Mouse (Mus musculus) skeletal muscle tissue, adult 2 months (tissue): Measurements from ENCODE around the gene Cyp2a12.
"Not testable (repeated sequence)": the region's sequence is repeated elsewhere in the genome, so short reads cannot be mapped to it uniquely, and the experiment has no call there.

Source experiments
- DNase-seq: peaks from one replicate; pipeline ENCODE4 v3.0.0-alpha.2; 2012; ENCODE audit warnings: low read depth, low spot score

Cyp2a12 gene

DNA sequence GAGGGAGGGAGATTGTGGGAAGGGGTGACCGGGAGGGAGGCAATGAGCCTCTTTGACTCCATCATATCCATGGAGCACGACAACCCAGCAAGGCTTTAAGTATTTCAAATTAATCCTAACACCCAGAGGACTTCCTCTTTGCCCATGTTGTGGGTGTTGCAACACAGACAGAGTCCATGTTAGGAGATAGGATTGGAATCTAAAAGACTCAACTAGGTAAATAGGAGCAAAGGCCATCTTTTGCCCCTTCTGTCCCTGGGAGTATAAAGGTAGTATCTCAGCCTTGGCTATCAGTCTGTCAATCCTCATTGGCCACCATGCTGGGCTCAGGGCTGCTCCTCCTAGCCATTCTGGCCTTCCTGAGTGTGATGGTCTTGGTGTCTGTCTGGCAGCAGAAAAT lies at the start of gene Cyp2a12:
Gene Cyp2a12, plus strand, starts transcription at position 293 of the 400 bp plus-strand sequence.
- no peak for DNase-seq

DNA sequence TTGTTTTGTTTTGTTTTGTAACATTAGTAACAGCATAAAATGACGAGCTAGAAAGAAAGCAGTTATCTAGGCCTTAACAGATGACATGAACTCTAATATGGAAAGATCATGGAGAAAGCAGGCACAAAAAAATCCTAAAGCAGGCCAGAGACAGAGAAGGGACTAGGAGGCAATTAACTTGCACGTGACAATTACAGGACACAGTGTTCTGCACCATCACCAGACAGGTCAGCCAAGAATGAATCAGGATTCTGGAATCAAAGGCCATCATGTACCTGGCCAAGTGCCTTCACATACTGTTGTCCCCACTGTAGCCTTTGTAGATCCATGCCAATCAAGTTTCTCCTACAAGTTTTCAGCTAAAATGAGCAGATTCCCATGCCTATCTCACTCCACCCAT lies 47.4 kb upstream of the Cyp2a12 start:
- DNase-seq, result peak; percentile 5

DNA sequence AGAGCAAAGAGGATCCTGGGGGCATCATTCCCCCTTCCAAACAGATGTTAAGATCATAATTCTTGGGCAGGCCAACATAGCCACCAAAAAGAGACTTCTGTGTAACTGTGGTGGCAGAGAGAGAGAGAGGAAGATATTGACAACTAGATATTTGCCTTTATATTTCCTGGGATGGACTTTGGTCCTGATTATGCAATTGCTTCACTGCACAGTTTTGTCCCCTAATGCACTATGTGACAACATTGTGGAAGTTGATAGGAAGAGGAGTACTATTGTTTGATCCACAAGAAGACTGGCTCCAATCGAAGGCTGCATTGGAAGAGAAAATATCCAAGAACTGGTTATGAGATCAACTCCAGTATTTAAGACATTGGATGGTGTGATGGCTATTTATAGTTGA lies 46.9 kb upstream of the Cyp2a12 start:
- not testable (repeated sequence) for DNase-seq

DNA sequence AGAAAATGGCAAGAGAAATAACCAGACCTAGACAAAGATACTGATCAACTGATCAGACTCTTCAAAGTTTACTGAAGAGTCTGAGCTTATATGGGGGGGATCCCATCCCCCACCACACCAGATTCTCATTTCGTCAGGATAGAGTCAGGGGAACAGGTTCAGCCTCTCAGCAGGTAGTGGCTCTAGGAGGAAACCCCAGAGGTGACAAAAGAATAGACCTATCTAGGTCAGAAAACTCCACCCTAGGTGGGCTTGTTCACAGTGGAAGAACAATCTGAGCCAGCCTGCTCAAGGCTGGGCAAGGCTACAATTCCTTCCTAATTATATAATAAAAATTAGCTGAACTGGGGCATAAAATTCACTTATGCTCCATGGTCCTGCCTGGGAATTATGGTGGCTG lies 46.3 kb upstream of the Cyp2a12 start:
- no peak for DNase-seq

DNA sequence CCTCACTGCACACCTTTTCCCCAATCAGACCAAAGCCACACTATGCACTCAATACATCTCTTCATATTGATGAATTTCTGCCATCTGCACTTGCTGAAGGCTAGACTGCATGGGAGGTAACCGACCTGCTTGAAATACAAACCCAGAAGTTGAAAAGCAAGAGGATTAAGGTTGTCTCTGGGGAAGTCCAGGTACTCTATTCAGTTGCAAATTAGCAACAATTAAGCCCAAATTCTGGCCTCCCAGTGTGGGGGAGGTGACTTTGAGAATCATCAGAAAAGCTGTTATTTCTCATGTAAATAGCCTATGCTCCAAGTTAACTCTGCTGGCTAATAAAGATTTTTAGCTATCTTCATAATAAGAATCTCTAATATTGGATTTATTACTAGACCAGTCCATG lies 45.7 kb upstream of the Cyp2a12 start:
- not testable (repeated sequence) for DNase-seq

DNA sequence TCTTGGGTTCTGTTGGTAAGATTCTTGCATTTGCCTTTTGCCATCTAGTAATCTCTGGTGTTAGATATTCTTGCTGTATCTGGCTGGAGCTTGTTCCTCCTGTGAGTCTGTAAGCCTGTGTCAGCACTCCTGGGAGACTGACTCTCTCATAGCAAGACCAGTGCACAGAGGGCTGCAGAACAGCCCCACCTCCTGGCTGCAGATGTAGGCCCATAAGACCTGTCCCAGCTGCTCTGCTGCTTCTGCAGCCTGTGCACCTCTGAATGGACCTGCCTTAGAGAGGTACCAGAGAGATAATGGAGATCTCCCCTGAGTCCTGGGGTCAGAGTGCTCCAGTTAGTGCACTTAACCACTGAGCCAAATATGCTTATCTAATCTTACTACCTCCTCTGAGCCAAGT lies 2.3 kb upstream of the Cyp2a12 start:
- not testable (repeated sequence) for DNase-seq

DNA sequence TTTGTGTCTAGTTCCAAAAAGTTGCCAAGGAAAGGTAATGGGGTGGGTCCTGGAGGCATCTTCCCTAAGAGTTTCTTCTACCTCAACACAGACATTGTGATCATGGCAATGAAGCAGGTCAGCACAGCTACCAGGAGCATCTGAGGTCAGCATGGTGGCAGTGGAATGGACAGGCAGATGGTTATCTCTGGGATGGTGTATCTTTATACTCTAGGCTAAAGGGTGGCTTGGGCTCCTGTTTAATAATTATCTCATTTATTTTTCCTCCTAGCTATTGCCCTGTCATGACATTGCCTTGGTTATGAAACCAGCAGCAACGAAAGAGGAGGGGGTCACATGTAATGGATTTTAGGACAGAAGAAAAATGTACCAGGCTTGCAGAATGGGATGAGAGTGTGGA lies 20.0 kb downstream of the Cyp2a12 start:
- DNase-seq, result not testable (repeated sequence)

DNA sequence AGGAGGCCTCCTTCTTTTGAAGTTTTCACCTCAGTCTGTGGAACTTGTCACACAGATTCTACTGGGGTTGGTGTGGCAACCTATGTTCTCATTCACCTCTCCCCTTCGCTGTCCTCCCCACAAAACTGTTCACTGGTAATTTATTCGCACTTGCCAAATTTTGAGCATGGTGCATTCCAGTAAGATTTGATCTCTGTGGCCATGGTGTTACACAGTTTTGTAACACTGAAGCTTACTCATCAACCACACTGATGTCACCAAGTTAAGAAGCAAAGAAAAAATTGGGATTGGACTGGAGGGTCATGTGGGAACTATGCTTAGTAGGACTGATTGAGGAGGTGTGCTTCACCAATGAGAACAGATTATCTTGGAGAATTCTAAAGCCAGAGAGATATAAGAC lies 30.5 kb downstream of the Cyp2a12 start:
- DNase-seq, result not testable (repeated sequence)

DNA sequence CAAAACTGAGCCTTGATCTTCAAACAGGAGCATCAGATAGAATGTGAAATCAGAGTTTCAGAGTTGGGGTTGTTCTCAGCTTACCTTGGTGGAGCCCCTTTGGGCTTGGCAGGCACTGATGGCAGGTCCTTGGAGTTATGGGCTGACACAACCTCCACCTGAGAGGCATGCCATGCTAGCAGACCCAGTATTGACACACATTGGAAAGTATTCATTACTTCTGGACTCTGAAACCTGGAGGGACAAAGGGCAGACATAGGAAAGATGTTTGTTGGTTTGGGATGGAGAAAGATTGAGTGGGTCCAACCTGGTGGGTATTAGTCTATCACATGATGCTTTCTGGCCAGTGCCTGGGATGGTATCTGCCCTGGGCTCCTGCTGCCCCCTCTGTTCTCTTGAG lies 31.0 kb downstream of the Cyp2a12 start:
- not testable (repeated sequence) for DNase-seq

DNA sequence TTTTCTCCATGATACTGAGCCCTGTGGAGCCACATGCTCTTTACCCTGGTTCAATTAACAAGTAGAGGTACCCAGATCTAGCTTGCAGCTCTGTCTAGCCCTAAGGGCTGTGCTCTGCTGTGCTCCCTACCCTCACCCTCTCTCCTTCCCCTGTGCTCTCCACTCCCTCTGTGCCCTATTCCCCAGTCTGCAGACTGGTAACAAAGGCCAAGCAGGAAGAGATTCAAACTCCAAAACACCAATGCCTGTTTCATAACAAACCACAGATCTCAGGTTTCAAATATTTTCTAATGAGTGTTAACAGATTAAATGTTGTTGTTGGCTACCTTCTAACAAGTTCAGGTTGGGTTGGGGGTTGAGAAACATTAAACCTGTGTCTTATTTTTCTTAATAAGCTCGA lies 49.8 kb downstream of the Cyp2a12 start:
- DNase-seq, result no peak

DNA sequence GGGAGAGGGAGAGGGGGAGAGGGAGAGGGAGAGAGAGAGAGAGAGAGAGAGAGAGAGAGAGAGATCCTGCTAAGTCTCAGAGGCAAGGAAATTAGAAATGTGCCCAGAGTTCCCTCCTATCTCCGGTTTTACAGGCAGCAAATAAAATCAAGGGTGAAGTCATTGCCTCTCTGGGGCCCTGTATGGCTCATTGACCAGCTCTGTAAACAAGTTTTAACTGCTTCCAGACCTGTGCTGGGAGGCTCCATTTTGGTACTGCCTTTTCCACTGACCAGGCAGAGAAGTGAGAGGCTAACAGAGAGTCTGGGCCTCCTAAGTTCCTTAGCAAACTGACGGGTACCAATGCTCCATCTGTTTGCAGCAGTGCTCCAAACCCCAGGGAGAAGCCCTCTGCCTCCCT lies 52.7 kb downstream of the Cyp2a12 start:
- no peak for DNase-seq
